Mouse (Mus musculus) kidney, adult 8-10 months (tissue): ENCODE data around the gene Btg2.

ENCODE experiments used
- DNase-seq, 2 experiments: peaks; one replicate each; pipeline ENCODE4 v3.0.0; 2022

The Btg2 gene

DNA sequence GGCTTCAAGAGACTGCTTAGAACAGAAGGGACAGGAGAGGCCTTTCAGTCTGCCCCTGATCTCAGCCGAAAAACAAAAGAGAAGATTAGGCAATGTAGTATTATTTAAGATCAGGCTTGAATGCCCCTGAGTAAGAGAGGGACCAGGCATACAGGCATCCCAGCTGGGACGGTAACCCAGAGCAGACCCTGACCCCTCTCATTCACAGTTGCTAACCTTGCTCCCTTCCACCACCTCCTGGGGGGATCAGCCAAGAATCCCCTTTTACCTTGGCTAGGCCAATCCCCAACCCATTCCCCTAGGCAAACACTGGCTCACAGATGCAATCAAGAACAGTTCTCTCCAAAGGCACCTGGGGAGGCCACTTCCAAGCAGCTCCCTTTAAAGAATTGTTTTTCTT, 2.1 kb downstream of the Btg2 start:
- DNase-seq, result no peak

DNA sequence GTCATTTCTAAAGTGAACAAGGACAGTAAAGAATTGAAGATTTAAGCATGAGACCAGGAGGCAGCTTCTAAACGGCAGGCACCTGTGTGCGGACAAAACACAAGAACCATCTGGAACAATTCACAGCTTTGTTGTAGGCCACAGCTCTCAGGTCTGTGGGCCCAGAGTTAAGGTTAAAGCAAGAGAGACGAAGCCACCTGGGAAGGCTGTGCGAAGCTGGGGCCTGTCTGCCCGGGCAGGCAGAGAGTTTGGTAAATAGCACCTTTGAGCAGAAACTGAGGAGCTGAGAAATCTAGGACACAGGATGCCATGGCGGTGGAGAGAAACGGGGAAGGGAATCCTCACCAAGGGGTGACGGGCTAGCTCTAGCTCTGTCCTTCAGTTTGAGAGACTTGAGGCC, 3.4 kb downstream of the Btg2 start:
- DNase-seq, result no peak

DNA sequence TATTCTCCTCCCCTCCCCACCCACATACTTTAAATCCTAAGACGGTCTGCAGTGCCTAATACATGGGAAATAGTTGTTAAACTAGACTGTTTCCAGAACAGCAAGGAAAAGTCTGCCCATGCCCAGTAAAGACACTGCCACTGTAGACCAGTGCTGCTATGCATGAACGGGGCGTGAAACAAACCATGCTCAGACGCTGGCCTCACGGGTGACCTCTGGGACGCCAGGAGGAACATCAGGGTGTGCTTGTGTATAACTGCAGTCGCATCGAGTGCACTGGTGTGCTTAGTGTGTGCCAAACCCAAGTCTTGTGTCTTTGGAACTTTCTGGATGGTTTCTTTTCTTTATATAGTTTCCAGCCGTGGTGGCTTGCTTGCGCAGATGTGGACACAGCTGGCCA, 4.3 kb downstream of the Btg2 start:
- DNase-seq, result no peak

DNA sequence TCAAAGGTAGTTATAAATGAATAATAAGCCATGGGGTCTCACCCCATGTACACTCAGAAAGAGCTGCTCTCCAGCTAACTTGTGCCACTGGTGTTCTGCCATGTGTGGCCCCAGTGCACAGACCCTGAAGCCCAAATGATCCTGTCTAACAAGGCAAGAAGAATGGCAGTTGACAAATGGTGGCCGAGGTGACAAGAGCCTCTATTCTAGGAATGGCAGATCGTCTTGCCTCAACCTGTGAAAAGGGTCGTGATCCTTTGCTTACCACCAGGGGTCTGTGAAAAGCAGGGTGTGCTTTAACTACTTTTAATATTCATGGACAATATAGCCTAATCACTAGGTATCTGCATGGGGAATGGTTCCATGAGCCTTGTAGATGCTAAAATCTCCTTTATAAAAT, 4.7 kb downstream of the Btg2 start:
- DNase-seq, result no peak

DNA sequence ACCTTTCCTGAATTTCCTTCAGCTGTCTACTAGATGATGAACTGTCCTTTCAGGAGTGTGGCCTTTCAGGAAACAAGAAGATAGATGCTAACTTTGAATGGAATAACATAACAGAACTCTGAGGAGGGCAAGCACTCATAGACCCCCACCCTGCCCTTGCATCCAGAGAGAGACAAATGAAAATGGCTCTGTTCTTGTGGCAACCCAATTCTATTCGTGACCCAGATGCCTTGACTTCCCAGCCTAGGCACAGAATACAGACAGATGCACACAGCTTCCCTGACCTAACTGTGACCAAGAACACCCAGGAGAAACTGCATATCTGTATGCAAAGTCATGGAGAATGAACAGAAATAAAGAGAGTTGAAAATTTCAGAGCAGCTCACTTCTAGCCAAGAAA, 5.3 kb downstream of the Btg2 start:
- no peak for DNase-seq

DNA sequence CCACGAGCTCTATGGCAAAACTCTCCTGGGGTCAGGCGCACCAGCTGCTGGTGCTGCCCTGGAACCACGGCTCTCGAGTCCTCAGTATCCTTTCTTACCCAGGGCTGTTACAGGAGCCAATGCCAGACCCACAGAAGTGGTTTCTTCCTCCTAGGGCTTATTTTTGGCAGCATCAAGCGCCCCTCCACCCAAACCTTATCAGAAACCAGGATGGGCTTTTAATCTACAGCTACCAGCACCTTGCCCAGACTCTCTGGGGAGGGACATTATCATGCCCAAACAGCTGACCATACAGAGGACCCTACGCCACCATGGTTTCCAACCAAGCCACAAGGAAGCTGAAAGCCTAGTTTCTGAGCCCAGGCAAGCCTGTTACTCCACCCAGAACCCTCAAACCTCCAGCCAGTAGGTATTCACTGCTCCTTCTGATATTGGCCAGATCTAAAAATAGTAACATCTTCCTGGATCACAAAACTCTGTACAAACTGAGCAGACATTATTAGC, 5.8 kb downstream of the Btg2 start:
- no peak for DNase-seq

DNA sequence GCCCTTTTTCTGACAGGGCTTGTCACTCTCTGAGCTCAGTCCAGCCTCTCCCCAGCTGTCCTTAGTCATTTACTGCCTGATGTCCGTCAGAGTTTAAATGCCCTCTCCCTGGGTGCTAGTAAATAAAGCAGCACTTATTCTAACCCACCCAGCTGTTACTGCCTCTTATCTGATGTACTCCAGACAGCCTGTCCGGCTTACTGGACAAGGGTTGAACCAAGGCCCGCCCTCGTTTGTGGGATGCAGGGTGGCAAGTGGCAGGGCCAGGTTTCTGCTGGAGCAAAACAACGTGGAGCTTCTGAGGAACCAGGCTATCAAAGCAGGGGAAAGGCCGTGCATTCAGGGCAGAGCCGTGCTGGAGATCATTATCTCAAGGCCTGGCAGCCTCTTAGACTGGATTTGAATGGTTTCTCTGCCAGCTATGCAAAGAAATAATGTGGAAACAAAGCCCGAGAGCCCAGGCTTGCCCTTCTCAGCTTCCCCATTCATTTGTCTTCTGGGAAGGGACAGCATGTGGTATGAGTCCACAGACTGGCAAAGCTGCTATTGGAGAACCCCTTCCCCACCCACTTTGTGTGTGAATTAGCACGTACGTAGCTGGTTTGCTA, 7.4 kb downstream of the Btg2 start:
- DNase-seq, result no peak

DNA sequence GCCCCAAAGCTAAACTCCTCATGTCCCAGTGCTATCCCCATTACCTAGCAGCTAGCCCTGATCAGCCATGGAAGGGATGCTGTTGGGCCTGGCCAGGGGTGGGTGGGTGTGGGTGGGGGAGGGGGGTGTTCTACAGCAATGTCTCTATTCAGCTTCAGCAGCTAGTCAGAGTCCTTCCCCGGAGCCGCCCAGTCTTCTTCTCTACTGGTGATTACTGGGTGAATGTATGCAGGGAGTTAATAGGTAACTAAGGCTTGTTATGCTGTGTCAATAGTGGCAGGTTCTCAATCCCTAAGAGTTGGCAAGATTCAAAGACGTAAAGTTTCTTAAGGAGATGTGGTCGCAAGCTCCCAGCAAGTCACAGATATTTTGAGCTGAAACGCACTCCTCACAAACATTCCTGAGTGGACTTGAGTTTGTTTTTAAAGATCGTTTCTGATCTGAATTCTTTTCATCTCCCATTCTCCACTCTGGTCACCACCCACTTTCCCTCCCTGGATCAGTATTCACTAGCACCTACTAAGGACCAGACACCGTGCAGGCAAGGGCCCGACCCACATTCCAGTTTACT, 8.7 kb downstream of the Btg2 start:
- DNase-seq, result no peak

DNA sequence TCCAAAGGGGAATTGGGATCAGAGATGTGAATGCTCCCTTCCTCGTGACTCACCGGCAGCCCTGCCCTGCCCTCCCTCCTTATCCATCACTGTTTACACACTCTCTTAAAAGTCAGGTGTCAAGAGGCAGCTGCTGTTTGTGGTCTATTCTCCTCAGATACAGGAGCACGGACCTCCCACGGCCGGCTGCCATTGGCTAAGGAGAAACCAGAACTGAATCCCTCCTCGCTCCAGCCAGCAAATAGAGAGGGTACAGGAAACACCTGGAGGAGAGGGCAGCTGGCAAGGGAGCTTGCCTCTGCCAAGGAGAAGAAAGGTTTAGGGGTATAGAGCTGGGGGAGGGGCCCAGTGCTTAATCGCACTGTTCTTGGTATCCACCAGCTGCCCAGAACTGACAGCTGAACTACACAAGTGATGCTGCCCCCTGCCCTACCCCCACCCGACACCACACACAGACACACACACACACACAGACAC, 11.7 kb downstream of the Btg2 start:
- DNase-seq, result peak; percentile 47 to 71

DNA sequence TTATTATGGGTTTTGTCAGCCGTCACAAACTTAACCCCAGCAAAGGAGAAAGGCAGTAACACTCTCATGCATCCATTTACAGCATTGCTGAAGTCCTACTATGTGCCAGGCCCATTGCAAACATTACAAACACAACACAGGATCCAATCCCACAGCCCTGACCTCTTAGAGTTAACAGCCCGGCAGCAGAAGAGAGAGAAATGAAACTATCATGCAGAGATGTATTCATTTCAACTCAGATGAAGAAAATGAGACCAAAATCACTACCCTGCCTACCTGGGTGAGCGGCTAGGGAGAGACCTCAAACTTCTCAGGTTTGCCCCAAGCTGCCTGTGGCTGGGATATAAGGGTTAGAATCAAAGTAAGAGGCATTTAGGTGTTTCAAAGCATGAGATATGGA, 12.4 kb downstream of the Btg2 start:
- no peak for DNase-seq

DNA sequence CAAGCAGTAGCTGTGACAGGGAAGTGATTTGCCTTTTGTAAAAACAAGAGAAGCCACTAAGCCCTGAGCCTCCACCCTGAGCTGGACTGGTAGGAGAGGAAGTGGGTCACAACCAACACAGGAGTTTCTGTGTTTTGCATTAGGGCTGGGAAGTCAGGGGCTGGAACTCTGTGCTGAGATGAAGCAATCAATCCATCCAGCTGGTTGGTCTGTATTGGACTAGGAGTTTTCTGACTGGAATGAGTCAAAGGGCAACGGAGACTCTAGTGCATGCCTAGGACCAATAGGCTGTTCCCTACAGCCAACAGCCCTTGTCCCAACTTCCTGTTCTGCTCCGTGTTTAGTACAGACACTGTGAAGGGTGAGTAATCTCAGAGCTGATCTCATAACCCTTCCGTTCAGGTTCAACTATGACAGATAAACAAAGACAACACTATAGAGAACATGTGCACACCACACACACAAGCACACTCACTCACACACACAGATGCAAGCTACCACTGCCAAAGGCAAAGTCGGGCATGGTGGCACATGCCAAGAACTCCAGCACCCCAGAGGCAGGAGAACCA, 13.6 kb downstream of the Btg2 start:
- no peak for DNase-seq

DNA sequence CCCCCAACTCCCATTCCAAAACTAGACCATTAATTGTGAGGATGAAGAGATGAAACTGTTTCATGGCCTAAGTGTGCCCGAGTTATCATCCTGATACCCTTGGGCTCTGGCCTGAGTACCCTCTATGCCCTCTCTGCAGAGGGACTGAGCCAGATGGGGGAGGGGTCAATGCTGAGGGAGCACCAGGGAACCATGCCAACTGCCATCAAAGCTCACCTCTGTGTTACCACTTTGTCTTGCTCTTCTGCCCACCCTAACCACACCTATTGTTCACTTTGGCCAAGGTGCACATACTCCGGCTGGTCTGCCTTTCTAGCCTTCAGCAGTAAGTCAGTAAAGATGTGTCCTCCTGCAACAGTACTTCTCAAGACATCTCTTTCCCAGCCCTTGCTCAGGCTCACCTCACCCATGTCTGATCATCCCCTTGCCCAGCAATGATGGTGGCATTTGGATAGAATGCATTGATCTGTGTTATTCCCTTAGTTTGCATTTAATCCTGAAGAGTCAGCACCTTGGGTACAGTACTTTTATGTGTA, 14.6 kb downstream of the Btg2 start:
- no peak for DNase-seq

DNA sequence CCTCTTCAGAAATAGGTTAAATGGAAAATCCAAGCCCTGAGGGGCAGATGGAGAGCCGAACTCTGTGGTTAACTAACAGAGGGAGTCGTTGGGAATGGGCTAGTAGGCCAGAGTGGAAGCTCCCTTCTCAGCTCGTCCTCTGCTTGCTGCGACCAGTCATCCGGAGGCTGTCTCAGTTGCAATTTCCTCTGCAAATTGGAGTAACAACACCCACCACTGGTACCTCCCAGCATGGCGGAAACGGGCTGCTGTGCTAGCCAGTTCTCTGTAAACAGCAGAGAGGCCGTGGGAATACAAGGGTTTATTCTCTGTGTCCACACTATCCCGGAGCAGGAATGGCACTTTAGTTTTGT, 15.2 kb downstream of the Btg2 start:
- no peak for DNase-seq

DNA sequence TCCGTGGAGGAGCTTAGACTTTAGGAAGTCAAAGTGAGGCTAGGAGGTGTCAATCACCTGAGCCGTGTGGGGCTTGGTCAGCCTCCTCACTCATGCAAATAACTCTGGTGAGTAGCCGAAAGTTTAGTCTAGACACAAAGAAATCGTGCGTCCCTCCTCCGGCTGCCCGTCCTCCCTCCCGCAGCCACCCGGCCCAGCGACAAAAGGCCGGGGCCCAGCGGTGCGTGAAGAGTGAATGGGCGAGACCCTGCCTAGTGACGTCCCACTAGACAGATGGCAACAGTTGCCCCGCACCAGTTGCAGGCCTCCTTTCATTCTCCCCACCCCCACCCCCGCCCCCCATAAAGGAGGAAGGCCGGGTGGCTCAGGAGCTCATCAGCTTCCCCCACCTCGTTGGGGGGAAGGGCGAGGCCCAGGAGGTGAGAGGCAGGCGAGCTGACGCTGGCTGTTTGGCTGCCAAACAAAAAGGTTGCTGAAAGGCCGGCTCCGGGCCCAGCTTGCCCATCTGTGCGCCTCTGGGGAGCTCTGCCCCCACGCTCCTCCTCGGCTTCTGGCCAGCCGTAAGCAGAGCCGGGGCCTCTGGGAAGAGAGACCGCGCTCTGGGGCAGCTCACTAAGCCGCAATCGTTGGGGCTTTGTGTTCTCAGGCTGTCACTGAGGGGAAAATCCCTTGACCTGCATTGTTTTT, 15.7 kb downstream of the Btg2 start:
- peak in 1 of 2 experiments; percentile 56 for DNase-seq

DNA sequence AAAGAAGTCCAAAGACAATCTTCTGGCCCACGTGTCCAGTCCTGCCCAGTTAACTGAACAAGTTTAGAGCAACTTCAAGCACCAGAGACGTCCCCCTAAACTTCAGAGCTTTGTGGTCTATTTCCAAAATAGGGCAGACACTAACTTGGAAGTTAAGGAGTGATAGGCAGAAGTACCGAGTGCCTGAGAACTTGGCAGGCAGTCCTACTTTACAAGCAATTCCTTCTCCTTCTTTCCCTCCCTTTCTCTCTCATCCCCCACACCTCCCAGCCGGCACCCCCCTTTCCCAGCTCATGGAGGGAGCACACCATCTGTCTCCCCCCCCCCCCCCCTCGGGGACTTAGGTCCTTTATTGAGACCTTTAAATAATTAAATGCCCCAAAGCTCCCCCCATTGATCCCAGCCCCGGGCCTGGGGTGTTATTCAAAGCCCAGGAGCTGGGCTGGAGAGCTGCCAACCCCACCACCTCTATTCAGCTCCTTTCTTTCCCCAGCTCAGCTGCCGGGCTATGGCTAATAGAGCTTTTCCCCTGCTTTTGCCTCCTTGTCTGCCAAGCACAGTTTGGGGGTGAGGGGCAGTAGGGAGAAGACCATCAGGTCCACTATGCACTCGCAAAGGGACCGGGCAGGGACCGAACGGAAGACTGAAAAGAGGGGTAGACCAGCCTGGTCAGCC, 16.4 kb downstream of the Btg2 start:
- no peak for DNase-seq

DNA sequence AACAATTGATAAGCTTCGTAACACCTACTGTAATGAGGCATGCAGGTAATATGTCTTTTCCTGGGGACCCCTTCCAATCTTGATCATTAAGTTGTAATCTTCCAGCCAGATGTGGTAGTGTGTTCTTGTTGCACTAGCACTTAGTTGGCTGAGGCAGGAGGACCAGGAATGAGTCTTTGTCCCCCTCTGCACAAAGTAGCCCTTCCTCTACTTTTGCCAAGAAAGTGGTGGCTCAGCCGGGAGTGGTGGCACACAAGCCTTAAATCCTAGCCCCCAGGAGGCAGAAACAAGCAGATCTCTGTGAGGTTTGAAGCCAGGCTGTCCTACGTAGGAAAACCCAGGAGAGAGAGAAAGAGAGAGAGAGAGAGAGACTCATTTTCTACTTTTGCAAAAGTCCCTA, 17.0 kb downstream of the Btg2 start:
- DNase-seq, result no peak

DNA sequence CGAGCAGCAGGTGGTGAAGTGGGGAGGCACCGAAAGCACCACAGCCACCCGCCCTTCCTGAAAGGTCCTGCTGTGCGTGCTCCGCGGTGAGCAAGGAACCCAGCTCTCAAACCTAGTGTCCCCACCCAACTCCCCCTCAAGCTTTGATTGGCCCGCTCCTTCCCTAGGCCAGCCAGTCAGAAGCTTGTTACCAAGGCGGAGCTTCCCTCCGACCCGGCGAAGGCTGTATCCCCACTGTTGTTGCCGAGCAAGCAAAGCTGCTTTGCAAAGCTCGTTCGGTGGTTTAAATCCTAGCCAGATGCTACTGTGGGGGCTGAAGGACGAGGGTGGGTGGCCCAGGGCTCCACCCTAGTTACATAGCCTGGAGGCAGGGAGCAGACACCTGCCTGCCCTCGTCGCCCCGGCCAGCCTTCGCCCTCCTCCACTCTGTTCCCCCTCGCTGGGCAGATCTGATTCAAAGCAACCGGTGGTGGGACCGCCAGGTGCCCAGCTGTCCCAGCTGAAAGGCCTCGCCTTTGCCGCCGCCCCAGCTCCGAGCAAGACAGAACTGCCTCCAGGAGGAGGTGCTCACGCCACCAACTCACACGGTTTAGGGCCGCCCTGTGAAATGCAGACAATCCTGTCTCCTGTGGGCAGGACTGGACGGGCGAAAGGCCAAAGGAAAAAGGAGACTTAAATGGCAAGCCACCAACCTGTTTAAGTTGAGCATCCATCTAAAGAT, 17.9 kb downstream of the Btg2 start:
- peak; percentile 89 to 92 for DNase-seq

DNA sequence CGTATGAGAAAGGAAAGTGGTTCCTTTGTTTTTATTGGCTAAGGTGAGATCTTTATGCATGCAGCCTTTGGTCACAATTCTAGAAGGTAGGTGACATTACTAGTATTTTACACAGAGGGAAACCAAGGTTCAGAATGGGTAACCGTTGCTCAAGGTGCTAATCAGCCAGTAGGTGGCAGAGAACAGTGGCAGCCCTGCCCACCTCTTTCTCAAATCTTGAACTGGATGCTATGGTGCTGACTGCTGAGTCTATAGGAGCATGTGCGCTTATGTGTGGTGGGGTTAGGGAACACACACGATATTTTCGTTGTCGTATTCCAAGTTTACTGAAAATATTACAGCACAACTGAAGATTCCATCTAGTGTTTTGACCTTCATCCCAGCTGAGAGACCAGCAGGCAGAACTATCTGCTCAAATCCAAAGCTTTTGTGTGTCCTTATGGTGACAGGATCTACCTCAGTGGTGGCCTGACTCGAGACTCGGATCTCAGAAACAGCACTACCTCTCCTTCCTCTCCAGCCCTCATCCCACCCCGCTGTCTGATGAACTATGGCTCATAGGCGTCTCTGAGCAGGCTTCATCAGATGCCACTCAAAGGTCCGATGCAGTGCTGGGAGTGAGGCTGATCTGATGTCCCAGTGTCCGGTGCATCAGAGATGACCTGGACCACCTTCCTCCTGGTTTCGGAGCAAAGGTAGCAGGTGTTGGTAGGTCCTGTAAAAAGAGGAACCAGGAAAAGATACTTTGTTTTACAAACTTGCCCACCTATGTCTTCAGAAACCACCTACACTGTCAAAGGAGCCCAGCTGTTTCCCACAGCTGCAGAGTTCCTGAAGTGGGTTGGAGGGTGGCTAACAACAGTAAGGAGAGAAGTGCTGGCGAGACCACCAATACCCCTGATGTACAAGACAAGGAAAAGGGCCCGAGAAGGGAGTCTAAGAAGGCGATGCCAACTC, 18.9 kb downstream of the Btg2 start:
- DNase-seq, result no peak

DNA sequence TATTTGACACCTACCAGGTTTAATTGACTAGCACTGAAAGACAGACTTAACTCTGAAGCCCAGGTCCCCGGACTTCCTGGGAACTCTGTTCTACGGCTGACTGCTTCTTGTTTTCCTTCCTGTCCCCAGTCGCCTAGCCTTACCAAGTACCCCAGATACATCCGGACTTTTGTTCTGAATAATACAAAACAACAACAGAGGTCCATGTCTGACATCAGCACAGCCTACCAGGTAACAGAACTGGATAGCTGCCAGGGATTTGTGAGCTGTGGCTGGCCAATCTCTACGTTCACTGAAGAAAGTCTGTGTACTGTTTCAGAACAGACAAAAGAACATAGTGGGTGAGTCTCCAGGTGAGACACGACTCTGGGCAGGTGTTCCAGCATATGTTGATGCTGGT, 20.1 kb downstream of the Btg2 start:
- DNase-seq, result no peak

DNA sequence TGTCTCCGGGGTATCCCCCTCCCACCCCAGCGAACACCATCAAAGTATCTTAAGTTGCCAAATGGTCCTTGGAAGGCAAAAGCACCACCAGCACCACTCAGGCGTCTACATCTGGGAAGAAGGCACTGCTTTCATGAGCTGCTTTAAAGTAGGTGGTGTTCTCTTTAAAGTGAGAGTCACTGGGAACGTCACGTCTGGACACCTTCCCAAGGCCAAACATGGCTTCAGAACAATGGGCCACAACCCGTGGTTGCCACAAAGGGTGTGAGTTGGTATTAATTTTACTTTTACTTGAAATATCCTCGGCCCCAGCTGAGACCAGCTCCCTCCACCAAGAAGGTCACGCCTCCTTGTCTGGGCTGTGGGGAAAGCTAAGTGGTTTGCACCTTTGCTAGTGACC, 21.2 kb downstream of the Btg2 start:
- DNase-seq, result no peak

DNA sequence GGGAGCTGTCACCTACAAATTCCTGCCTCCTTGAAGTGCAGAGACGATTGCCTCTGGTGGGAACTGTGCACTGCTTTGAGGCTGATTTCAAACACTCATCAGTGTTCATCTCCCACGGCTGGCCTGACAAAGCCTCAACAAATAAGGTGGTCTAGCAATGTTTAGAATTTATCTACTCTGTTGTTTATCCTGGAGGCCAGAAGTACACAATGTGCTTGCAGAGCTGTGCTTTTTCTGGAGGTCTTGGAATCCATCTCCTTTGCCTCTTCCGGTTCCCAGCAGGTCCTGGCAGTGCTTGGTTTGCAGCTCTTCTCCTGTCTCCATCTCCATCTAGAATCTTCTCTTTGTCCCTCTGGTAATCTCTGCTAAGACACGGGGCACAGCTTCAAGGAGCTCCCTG, 22.6 kb downstream of the Btg2 start:
- DNase-seq, result no peak
